ENCODE assay signal across 10 mouse cellular contexts in genomic region chr17:45886420-45887049, GRCm38 (mm10).
DNase-seq lines count a peak whose midpoint lies in the region; ATAC-seq and TF ChIP-seq lines count a peak whose summit lies in the region.
"Had no signal": no experiment of that assay in that cellular context is flagged by ENCODE, and none has a peak within 500 bp of the region (broad histone marks: within the 10 kb centered on the region; RNA-seq: fewer than 3 reads in every experiment).

No protein-coding gene starts in this region.

- peaks cover 74% of the 10 kb centered on the region for H3K27me3 ChIP-seq in forebrain, embryonic 10.5 days (ENCODE audit: poor library complexity, severe bottlenecking)
- peaks cover 5% of the 10 kb centered on the region; the same call in 1 of the 2 replicates for H3K27me3 ChIP-seq in forebrain, embryonic 13.5 days
- no peaks in the 10 kb centered on the region for H3K27me3 ChIP-seq in kidney, postnatal 0 days (ENCODE audit: insufficient read depth, low read length)
- H3K27me3 ChIP-seq: stomach, embryonic 15.5 days had no signal

- no peaks in the 10 kb centered on the region for H3K36me3 ChIP-seq in forebrain, embryonic 10.5 days (replicated peaks)
- H3K36me3 ChIP-seq in forebrain, embryonic 13.5 days (ENCODE audit: poor library complexity, severe bottlenecking), result no peaks in the 10 kb centered on the region
- H3K36me3 ChIP-seq in kidney, postnatal 0 days (ENCODE audit: insufficient read depth, low read length), result no peaks in the 10 kb centered on the region
- H3K36me3 ChIP-seq: stomach, embryonic 15.5 days had no signal

- peak; percentile 59 for DNase-seq in forebrain, embryonic 10.5 days (ENCODE audit: extremely low spot score, low spot score)
- peak; percentile 83 to 85 for DNase-seq in heart, adult 9 months (ENCODE audit: low spot score in 2 of 2)
- DNase-seq in kidney, postnatal 0 days (ENCODE audit: low spot score), result peak; percentile 65
- DNase-seq in lung, postnatal 14 days, result peak; percentile 46
- DNase-seq in spleen, postnatal 14 days (ENCODE audit: low spot score in 2 of 2), result no peak
- DNase-seq in layer of hippocampus, postnatal 25 days (ENCODE audit: extremely low spot score in 1 of 2, low spot score in 1 of 2), result no peak
- no peak for DNase-seq in cerebellum, adult 8-10 months

- no peak for ATAC-seq in forebrain, embryonic 13.5 days
- ATAC-seq in kidney, postnatal 0 days (replicated peaks; ENCODE audit: low FRiP score, low read depth), result peak; percentile 44; the same call in 1 of the 2 replicates

- no peak overlapping the region for H3K9ac ChIP-seq in forebrain, embryonic 13.5 days
- peak overlapping the region; percentile 31; the same call in 1 of the 2 replicates for H3K9ac ChIP-seq in kidney, postnatal 0 days (ENCODE audit: low read depth, low read length)
- H3K9ac ChIP-seq: stomach, embryonic 15.5 days had no signal

- WGBS in forebrain, embryonic 10.5 days, result 5% methylated on average over 17 of the region's 17 CpGs
- 9% methylated on average over 17 of the region's 17 CpGs for WGBS in forebrain, embryonic 13.5 days
- WGBS in kidney, postnatal 0 days, result 7% methylated on average over 17 of the region's 17 CpGs

- no peak overlapping the region for H3K4me3 ChIP-seq in forebrain, embryonic 10.5 days
- no peak overlapping the region for H3K4me3 ChIP-seq in forebrain, embryonic 13.5 days
- no peak overlapping the region for H3K4me3 ChIP-seq in kidney, postnatal 0 days (replicated peaks; ENCODE audit: low read depth, low read length)
- H3K4me3 ChIP-seq: erythroblast, embryonic 14.5 days; stomach, embryonic 15.5 days had no signal

- H3K27ac ChIP-seq in forebrain, embryonic 10.5 days, result peak overlapping the region; percentile 75
- H3K27ac ChIP-seq in forebrain, embryonic 13.5 days, result no peak overlapping the region
- H3K27ac ChIP-seq in kidney, postnatal 0 days, result no peak overlapping the region
- H3K27ac ChIP-seq: stomach, embryonic 15.5 days had no signal

- no peaks in the 10 kb centered on the region for H3K9me3 ChIP-seq in forebrain, embryonic 10.5 days
- H3K9me3 ChIP-seq in forebrain, embryonic 13.5 days (replicated peaks), result no peaks in the 10 kb centered on the region
- H3K9me3 ChIP-seq in kidney, postnatal 0 days (replicated peaks; ENCODE audit: low read length), result no peaks in the 10 kb centered on the region
- H3K9me3 ChIP-seq: stomach, embryonic 15.5 days had no signal

- H3K4me1 ChIP-seq in forebrain, embryonic 10.5 days, result peaks cover 35% of the 10 kb centered on the region
- H3K4me1 ChIP-seq in forebrain, embryonic 13.5 days, result no peaks in the 10 kb centered on the region
- H3K4me1 ChIP-seq in kidney, postnatal 0 days (replicated peaks; ENCODE audit: insufficient read depth, low read length), result peaks cover 28% of the 10 kb centered on the region

- H3K4me2 ChIP-seq in forebrain, embryonic 13.5 days, result no peak overlapping the region
- H3K4me2 ChIP-seq in kidney, postnatal 0 days (ENCODE audit: low read length), result 0 out of 2 replicates have a peak overlapping the region, but pooled peaks have one; percentile 1
- H3K4me2 ChIP-seq: stomach, embryonic 15.5 days had no signal

- no peak for TF ChIP-seq CTCF in kidney, postnatal 0 days (IDR thresholded peaks at IDR 0.05; ENCODE audit: low read depth)

Comparison
In these comparisons a context has a peak if more than half of its experiments do, and no peak if none do; other contexts are left out.
1. DNase-seq: peak in forebrain, embryonic 10.5 days (single experiment), heart, adult 9 months (2 of 2), kidney, postnatal 0 days (single experiment) and lung, postnatal 14 days (single experiment); none in spleen, postnatal 14 days (0 of 2), layer of hippocampus, postnatal 25 days (0 of 2) and cerebellum, adult 8-10 months (single experiment).